Mouse (Mus musculus): ENCODE results near the gene Hdac5.
A peak's percentile ranks its signal among the peaks of the same experiment; 100 is the strongest.

Gene Hdac5

DNA sequence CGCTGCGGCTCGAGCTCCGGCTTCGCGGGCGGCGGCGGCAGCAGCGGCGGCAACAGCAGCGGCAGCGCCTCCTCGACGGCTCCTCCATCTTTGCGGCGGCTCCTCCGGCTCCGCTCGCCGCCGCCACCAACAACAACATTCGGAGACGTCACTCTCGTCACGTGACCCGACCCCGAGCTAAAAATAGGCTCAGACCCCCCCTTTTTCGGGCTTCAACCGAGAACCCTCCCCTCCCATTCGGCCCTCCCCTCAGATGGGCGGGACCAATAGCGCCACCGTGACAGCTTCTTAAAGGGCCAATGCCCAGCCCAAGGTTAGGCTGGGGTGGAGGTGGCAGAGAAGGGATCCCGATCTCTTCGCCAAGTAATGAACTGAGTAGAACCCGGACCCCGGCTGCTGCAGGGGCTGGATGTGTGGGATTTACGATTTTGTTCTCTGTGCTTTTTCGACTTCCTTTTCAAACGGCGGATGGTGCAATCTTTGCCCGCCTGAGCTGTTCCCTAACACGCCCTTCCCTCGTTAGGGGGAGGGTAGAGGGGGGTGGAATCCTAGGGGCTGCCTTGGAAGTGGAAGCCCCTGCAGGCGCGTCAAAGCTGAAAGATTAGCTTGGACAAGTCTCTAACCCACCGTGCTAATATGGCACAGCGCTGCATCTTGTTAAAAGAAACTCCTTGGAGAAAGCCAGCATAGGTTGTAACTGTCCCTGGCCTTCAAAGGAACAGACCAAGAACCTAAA is at the start of gene Hdac5:
TSS of gene Hdac5 (minus strand) at position 161 of the 736 bp plus-strand sequence.
- DNase-seq (ENCODE audit: low spot score in 2 of 2): peak; percentile 93 to 98

DNA sequence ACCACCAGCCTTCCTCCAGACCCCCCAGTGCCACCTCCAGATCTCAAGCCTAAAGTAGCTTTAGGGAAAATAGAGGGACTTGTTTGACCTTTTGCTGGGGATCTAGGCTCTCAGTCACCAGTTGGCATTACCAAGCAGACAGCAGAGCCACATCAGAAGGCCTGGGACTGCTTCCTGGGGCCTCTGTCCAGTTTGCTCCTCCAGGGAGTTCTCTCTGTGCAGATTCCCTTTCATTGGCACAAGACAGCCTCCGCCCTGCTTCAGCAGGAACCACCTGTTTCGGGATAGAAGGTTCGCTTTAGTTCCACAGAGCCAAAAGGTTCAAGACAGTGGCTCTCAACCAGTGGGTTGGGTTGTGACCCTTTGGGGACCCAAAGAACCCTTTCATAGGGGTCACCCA is 49.6 kb upstream of the Hdac5 start:
- DNase-seq (ENCODE audit: low spot score in 2 of 2): no peak

GRCm38 (mm10) chr11:102277754-102278153 is 47.8 kb upstream of the Hdac5 start:
- no peak for DNase-seq (ENCODE audit: low spot score in 2 of 2)

DNA sequence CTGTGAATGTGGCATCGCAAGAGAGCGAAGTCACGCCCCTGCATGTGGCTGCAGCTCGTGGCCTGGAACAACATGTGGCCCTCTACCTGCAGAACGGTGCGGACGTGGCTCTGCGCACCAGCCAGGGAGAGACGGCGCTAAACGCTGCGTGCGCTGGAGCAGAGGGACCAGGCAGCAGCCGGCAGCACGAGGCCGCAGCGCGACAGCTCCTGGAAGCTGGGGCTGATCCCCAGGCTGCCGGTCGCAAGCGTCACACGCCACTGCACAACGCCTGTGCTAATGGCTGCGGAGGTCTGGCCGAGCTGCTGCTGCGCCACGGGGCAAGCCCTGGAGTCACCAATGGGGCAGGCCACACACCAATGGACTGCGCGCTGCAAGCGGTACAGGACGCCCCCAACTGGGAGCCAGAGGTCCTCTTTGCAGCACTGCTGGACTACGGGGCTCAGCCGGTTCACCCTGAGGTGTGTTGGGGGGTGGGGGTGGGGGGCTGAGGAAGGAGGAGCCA is 46.5 kb upstream of the Hdac5 start:
- DNase-seq (ENCODE audit: low spot score in 2 of 2): peak in 1 of 2 experiments; percentile 52

- no peak for DNase-seq (ENCODE audit: low spot score in 2 of 2)
These were observed 38.7 kb upstream of the Hdac5 start, which contains the start of gene Asb16 for GRCm38 (mm10) chr11:102268520-102269244. Gene Asb16, plus strand, starts transcription at chr11:102268743.

- DNase-seq (ENCODE audit: low spot score in 2 of 2): peak; percentile 25 to 45
These were observed 37.5 kb upstream of the Hdac5 start for GRCm38 (mm10) chr11:102267480-102267879.

DNA sequence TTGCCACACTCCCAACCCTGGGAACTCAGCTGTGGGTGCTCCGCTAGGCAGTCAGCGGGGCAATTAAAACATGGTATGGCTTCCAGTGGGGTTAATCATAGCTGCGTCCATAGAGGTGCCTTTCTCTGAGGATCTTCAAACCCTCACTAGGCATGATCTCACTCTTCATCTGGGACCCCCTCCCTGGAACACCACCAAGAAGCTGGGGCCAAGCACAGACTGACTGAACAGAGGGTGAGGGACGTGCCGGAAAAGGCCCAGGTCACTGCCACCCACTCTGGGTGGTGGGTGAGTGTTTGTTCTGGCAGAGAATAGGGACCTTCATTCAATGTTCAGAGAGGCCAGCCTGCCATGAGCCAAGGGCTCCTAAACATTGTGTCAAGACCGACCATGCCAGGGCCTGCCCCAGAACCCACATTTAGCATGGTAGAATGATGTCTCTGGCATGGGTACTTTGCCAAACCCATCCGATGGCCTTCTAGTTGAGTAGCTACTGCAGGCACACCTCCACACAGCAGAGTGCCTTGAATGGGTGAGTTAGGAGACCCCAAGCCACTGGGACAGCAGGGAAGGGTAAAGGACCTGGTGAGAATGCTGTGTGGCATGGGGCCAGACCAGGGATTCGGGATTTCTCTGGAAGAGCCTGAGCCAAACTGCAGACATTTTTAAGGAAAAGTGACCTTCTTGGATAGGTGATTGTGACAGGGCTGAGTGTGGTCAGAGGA is 36.8 kb upstream of the Hdac5 start:
- no peak for DNase-seq (ENCODE audit: low spot score in 2 of 2)

DNA sequence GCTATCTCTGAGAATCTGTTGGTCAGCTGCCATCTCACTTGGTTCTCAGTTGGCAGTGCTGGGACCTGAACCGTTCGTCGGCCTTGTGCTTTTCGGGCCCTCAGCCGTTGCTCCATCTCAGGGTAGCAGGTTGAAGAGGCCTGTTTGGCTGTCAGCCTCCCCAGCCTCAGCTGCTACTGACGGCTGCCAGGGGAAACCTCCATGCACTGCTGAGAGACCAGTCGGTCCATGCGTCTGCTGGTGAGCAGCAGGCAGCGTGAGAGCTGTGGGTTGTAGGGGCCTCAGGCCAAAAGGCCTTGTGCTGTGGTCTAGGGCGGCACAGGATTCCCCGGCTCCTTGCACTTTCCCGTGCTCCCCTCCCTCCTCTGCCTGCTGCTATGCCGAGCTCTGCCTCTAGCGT is 35.9 kb upstream of the Hdac5 start:
- DNase-seq (ENCODE audit: low spot score in 2 of 2): no peak

- DNase-seq (ENCODE audit: low spot score in 2 of 2): no peak
These were observed 33.2 kb upstream of the Hdac5 start for GRCm38 (mm10) chr11:102263211-102263610.

DNA sequence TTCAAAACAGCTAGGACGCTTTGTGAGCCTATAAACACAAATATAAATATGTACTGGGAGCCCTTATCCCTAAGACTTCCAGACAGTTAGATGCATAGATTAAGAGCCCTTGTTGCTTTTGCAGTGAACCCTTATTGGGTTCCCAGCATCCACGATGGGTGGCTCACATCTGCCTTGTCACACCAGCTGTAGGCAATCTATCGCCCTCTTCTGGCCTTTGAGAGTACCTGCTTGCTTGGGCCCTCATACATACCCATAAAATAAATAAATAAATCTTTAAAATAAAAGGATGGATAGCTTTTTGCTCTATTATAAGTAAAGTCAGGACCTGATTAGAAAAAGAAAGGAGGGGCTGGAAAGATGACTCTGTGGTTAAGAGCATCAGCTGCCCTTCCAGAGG is 28.6 kb upstream of the Hdac5 start:
- no peak for DNase-seq (ENCODE audit: low spot score in 2 of 2)

DNA sequence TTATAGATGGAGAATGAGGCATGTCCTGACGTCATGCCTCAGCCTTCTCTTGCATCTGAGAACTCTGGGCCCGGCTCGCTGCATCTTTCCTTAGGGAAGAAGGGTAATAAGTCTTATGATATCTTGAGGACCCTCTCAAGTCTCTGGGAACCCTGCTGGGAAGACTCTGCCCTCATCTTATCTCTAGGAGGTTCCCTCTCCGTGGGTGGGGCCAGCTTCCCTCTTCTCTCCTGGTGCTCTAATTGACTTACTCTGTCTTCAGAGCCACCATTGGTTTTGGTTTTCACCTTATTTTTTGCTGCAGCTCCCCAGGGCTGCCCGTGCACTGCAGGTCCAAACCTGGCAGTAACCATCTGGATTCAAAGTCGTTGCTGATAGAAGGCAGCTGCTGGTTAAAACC is 28.1 kb upstream of the Hdac5 start:
- no peak for DNase-seq (ENCODE audit: low spot score in 2 of 2)

GRCm38 (mm10) chr11:102257514-102257913 is 27.5 kb upstream of the Hdac5 start:
- DNase-seq (ENCODE audit: low spot score in 2 of 2): no peak

GRCm38 (mm10) chr11:102249351-102250090 is 19.6 kb upstream of the Hdac5 start:
- DNase-seq (ENCODE audit: low spot score in 2 of 2): no peak

GRCm38 (mm10) chr11:102248630-102249230 is 18.8 kb upstream of the Hdac5 start, which contains the start of gene BC030867:
Gene BC030867, plus strand, starts transcription at chr11:102248882.
- DNase-seq (ENCODE audit: low spot score in 2 of 2): peak; percentile 83 to 85

GRCm38 (mm10) chr11:102246871-102247270 is 16.9 kb upstream of the Hdac5 start:
- no peak for DNase-seq (ENCODE audit: low spot score in 2 of 2)

GRCm38 (mm10) chr11:102246273-102246635 is 16.3 kb upstream of the Hdac5 start:
- no peak for DNase-seq (ENCODE audit: low spot score in 2 of 2)

DNA sequence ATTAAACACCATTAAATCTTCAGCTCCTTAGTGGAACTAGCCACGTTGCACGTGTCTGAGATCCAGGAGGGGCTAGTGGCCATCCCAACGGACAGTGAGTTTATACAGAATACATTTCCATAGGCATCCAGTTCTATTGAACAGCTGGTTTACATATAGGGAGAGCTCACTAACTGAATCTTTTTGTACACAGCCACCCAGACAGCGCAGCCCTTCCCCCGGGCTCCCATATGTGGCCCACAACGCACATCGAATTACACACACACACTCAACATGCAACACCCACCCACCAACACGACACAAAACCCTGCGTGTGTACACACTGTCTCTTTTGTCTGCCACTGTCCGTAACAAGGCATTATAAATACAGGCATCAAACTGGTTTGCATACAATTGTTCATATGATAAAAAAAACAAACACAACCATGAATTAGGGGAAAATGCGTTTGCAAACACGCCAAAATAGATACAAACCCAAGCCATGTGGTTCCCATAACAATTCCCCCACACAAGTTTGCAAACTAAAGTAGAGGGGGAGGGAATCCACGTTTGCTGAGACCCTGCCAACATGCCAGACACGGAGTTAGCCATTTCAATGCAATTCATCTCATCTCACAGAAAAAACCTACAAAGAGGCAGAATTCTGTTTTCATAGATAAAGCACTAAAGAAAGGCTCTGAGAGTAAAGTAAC is 15.8 kb upstream of the Hdac5 start:
- DNase-seq (ENCODE audit: low spot score in 2 of 2): no peak

DNA sequence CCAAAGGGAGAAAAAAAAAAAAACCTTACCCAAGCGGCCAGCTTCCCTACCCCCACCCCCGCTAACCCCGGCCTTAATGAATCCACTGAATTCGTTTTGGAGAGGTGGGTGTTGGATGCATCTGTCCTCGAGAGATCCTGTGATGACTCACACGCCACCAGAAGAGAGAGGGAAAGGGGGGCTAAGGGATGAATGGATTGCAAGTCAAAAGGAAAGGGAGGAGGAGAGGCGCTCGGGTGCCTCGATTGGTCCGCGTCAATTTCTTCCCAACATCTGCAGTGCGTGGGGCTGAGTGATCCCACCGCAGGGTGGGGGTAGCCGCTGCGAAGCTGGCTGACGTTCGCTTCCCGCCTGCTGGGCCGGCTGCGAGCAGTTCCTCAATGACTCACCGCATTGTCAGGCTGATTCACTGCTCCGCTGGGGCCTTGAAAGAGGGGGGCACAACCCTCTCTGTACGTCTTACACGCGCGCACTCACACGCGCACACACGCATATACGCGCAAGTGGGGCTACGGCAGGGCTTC is 15.0 kb upstream of the Hdac5 start:
- peak; percentile 60 to 66 for DNase-seq (ENCODE audit: low spot score in 2 of 2)

DNA sequence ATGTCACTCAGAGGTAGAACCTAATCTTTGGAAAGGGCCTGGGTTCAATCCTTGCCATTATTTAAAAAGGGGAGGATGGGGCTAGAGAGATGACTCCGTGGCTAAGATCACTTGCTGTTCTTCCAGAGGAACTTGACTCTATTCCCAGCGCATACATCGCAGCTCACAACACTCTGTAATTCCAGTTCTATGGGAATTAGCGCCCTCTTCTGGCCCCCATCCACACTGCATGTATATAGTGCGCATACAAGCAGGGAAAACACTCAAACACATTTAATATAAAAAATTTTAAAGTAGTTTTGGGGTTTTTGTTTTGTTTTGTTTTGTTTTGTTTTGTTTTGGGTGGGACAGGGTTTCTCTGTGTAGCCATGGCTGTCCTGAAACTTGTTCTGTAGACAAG is 11.9 kb upstream of the Hdac5 start:
- no peak for DNase-seq (ENCODE audit: low spot score in 2 of 2)

DNA sequence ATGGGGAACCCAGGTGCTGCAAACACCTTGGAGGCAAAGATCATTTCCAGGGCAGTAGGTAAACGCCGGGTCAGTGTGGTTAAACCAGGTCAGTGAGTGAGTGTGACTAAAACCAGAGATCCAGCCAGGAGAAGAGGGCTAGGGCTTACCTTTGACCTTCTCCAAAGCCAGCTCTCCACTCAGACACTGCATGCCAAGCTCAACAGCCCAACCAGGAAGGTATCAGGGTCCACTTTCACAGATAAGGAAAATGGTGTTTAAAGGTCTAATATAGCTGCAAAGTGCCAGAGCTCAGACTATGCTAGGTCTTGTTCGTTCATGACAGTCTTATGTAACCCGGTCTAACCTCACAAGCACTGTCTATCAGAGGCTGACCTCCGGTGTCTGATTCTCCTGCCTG is 11.3 kb upstream of the Hdac5 start:
- DNase-seq (ENCODE audit: low spot score in 2 of 2): no peak
